Mouse (Mus musculus) CD4-positive, CD25-positive, alpha-beta regulatory T cell, adult 2 months (primary cell): ENCODE results near the gene Frmd4b.

Source experiments
- DNase-seq: peaks from one replicate; pipeline ENCODE4 v3.0.0-alpha.2; 2012; ENCODE audit warnings: low read depth, low spot score

The Frmd4b gene

DNA sequence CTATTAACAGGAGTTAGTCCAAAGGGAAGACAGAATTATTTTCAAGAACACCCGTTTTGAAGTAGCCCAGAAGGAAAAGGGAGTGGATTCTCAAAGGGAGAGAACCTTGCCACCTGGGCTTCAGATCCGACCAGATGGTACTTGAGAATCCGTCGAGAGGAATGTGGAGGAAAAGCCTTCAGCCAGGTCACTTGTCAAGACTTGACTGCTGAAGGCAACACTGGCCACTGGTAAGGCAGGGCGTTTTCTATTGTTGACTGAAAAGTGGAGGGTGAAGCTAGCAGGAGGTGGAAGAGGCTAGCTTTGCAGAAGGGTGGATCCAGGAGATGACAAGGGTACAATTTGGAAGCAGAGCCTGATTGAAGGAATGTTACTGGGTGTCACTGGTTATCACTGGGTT is 324.4 kb downstream of the Frmd4b start:
- no peak for DNase-seq

DNA sequence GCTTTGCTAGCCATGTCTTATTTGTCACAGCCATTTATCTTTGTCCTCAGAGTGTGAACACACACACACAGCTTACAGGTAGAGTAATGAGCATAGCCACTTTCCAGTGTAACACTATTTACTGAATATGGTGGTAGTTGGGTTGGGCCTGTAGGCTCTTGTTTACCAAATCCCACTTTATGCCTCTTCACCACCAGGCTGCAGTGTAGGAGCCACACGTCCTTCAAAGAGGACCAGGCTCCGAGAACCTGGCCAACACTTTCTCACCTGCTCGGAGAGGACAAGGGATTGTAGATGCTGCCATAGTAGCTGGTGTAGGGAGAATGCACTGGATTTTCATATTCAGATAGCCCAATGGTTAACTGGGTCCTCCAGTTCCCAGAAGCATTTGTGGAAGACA is 325.2 kb downstream of the Frmd4b start:
- DNase-seq, result no peak

GRCm38 (mm10) chr6:97291159-97291908 is 326.0 kb downstream of the Frmd4b start:
- no peak for DNase-seq

- no peak for DNase-seq
These were observed 326.7 kb downstream of the Frmd4b start for GRCm38 (mm10) chr6:97290687-97291086.

GRCm38 (mm10) chr6:97289838-97290237 is 327.5 kb downstream of the Frmd4b start:
- no peak for DNase-seq

DNA sequence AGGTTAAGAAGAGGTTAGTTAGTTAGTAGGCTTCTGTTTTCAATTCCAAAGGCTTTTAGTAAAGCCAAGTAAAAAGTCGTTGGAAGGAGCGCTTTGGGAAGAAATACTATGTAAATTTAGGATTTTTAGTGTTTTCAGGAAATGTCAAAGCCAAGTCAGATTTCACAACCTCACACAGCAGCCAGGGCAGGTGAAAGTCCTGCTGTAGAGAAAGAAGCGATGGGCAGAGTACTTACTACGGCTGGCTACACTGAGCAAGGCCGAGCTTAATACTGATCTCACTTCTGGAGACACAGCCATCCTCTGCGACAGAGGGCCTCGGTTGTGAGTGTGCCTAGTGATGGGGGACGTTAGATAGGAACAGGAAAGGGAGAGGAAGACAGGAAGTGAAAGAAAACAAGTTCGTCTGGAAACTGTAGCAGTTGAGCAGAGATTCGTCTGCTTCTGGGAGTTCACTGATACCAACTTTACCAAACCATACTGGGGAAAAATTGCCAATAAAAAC is 328.0 kb downstream of the Frmd4b start:
- no peak for DNase-seq

DNA sequence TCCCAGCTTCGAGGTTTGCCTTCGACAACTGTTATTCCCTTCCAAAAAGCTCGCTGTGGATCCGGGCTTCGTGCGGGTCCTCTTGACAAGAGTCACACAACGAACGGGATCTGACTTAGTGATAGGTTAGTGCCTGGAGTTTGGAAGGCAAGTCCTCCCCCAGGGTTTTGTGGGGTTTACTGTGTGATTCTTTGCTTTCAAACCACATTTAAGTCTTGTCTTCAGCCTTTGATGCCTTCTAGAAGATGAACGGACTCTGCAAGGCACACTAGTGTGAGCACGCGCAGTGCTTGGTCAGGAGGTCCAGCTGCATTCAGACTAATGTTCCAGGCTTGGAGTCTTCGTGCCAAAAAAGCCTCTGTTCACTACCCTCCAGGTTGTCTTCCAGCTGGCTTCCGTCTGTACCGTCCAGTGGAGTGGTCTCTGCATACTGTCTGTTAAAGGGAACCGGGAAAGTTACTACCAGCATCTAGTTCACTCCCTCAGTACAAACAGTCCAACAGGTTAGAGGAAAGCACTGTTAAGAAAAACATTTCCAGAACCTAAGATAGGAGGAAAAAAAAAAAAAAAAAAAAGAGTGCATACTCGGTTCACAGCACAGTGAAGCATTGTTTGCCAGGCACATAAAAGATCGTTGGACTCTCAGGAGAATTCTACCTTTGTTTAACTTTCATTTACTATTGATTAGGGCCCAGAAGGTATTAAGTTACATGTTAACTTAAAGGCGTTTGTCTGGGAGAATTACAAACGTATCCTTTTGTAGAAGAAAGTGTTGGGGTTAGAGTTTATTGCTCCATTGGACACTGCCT is 329.1 kb downstream of the Frmd4b start:
- no peak for DNase-seq

GRCm38 (mm10) chr6:97286332-97286731 is 331.0 kb downstream of the Frmd4b start:
- DNase-seq, result no peak

GRCm38 (mm10) chr6:97283676-97284075 is 333.7 kb downstream of the Frmd4b start:
- peak; percentile 32 for DNase-seq

DNA sequence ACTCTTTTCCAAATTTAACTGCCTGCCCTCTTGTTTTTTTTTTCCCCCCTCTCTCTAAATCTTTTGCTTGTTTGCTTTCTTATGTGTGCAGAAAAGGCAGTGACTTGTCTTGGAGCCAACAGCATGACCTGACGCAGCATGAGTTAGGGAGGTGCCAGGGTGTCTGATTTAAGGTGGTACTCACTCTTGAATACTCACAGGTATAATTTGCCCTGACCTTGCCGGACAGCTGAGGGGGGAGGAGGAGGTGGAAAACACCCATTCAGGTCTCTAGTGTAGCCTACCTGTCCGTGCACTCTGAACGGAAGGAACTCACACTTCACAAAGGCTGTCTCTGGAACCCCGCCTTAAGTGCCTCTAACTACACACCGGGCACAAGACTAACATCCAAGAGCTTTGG is 338.5 kb downstream of the Frmd4b start:
- DNase-seq, result no peak

DNA sequence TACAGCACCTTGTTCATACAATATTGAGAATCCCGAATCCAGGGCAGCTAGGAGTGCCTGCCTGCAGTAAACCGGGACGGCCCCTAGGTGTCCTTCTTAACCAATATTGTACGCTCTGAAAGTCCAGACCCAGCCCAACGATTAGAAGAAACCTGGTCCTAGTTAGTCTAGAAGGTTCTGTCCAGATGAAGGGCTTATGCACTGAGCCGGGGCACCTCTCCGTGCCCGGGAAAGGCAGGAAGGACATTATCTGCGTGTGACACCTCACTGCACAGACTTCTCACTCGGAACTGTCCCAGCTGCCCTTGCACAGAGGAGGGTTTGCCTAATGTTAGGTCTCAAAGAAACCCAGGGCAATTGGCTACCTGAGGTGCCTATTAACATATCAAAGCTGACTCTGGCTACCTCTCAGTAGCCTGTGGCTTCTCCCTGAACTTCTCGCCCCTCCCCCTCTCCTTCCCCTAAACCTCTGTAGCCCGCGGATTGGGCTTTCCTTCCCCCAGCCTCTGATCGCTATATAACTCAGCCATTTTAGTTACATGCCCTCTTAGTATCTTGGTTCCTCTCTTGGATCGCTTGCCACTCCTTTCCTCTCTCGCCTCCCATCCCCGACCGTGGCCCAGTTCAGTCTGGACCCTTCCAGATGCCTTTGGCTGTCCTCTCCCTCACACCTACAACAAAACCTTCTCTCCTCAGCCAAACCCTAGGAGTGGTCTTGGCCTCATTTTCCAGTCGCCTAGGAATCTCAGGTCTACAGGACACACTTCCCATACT is 339.1 kb downstream of the Frmd4b start:
- DNase-seq, result peak; percentile 82

- peak; percentile 61 for DNase-seq
These were observed 340.3 kb downstream of the Frmd4b start for GRCm38 (mm10) chr6:97276890-97277497.

- DNase-seq, result peak; percentile 29
These were observed 341.0 kb downstream of the Frmd4b start for GRCm38 (mm10) chr6:97276366-97276765.

- DNase-seq, result peak; percentile 46
These were observed 341.6 kb downstream of the Frmd4b start for GRCm38 (mm10) chr6:97275760-97276159.

DNA sequence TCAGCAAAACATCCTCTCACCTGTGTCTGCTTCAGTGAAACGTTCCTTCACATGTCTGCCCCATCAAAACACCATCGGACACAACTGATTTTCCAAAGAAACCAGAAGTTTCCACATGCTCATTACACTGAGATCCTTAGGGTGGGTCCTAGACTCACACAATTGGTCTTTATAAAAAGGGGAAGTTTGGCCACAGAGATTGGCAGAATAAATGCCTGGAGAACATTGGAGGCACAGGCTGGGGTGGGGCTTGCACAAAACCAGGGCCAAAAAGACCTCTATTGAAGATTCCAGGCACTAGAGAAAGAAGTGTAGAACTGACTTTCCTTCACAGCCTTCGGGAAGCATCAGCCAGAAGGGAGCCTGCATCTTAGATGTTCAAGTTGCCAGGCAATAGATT is 343.6 kb downstream of the Frmd4b start:
- DNase-seq, result no peak

DNA sequence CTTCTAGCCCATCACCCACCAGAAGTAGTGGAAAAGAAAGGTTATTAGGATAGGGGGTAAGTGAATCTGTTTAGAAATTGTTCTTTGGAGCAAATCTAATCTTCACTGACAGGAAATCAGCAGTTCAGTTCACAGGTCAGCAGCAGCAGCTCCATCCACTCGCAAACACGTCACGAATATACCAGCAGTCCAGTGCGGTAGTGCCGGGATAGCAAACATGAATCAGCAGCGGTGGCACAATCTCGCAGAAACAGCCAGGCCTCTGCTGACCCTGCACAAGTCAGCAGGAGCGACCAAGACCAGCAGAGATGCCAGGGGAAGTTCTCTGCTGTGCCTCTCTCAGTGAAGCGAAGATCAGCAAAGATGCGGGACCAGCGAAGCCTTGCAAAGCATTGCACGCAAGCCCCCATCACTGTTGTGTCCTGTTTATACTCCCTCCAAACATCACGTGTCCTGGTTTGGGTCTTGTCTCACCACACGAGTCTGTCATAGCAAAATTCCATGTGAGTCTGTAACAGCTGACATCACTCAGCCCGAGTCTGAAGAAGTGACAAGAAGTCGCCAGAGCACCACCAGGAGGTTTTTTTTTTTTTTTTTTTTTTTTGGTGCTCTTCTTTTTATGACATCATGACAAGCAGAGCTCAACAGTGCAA is 344.2 kb downstream of the Frmd4b start:
- no peak for DNase-seq

DNA sequence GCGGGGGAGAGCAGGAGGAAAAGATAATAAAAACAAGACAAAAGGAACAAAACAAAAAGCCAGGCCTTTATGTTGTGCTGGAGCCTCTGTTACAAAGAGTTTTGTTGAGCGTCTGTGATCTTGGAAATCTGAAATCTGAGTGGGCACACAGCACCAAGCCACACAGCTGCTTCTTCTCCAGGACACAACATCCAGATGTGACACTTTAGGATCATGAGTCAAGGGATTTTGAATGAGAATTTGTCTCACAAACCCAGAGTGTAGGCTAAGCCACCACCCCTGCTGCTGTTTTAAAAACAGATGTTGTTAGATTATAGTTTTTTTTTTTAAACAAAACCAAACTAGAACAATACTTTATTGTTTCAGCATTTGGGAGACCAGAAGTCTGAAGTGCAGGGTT is 345.0 kb downstream of the Frmd4b start:
- no peak for DNase-seq

- no peak for DNase-seq
These were observed 347.7 kb downstream of the Frmd4b start for GRCm38 (mm10) chr6:97269596-97269995.

DNA sequence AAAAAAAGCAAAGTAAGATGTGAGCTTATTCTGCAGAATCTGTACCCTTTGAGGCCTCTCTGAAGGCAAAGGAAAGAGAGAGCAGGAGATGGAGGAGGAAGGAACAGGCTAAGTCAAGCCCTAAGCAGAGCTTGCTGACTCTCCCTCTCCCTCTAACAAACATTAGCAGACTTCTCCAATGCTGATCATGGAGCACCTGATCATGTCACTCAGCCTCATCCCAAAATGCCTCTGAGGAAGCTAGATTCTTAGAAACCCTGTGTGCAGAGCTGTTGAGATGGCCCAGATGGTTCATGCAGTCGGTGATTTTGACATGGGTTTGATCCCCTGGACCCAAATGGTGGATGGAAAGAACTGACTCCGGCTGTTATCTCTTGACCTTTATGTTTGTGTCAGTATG is 350.2 kb downstream of the Frmd4b start:
- DNase-seq, result no peak

- no peak for DNase-seq
These were observed 350.7 kb downstream of the Frmd4b start for GRCm38 (mm10) chr6:97266661-97267060.

DNA sequence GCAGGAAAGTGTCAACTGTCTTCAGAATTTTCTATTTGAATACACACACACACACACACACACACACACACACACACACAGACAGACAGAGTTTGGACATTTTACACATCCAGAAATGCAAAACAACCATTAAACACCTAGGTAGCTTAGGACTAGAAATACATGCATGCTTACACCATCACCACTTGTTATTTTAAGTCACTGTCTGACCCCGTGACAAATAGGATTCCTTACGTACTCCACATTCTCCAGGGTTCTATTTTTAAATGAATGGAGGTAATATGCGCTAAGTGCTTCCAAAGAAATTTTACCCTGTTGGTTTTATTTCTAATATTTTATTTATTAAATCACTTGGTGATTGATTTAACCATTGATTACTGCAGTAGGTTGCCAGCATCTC is 351.6 kb downstream of the Frmd4b start:
- DNase-seq, result no peak
